Mouse (Mus musculus) kidney, postnatal 14 days (tissue): ENCODE results near the gene Enox2.
A peak's percentile ranks its signal among the peaks of the same experiment; 100 is the strongest.
"Not testable (repeated sequence)": the region's sequence is repeated elsewhere in the genome, so short reads cannot be mapped to it uniquely, and the experiment has no call there.

Experiments
- DNase-seq: peaks from one replicate; pipeline ENCODE4 v3.0.0; 2022; ENCODE audit warnings: mixed read lengths

The Enox2 gene

DNA sequence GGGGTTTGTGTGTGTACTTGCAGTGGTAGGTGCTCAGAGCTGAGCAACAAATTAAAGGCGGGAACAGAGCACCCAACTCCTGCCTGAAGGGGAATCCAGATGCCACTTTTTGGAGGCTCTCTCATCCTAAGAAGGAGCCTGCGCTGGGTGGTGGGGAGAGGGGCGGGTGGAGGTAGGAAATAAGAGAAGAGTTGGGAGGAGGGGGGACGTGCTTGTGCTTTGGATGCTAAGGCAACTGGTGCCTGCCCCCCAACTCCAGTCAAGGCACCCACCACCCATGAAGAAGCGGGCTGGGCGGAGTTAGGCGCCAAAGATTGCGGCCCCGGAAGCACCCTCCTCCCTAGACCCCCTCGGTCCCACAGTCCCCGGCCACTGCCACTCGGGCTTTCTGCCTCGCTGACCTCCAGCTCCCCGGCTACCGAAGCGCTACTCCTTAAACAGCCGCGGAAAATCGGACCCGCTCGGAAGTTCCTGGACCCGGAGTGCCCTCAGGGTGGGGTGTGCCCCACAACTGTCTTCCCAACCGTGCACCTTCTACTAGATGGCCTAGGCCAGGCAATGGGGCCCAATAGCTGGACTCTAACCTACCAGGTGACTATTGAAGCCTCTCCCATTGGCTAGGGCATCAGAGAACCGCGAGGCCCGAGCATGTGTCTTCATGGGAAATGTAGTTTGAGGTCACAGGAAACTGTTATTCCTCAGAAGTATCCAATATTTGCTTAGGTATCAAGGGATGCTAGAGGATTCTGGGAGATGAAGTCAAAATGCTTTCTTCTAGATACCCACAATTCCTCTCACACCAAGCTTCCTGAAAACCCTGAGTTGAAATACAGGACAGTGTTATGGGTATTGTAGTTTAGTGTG is at the start of gene Enox2:
Enox2 (minus strand) TSS at position 560 of the 864 bp plus-strand sequence.
- peak; percentile 89 for DNase-seq

DNA sequence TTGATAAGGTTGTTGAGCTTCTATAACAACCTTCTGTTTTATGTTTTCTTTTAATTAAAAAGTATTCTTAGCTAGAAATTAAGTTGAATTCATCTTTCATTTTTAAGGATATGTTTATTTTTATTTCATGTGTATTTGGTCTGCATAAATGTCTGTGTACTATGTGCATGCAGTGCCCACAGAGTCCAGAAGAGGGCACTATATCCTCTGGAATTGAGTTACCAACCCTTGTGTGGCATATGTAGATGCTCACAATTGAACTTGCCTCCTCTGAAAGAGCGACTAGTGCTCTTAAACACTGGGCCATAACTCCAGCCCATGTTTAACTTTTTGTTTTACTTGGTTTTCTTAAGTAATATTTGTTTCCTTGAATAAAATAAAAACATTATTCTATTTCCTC is 21.4 kb upstream of the Enox2 start:
- DNase-seq, result no peak

DNA sequence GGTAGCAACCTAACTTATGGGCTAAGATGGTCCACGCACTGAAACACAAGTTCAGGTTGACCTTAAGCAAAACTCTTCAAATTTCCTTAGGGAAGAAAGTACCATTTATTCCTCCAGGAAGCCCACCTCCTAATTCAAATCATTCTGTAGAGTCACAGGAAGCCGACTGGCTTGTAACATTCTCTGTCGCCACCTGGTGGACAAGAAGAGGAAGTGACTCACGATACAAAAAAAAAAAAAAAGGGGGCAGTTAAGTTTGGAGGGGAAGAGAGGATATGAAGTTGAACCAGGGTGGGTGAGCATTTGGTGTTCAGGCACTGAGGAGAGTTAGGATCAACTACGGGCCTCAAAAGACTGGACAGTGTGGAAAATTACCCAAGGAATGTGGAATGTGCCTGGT is 18.6 kb upstream of the Enox2 start:
- peak; percentile 12 for DNase-seq

DNA sequence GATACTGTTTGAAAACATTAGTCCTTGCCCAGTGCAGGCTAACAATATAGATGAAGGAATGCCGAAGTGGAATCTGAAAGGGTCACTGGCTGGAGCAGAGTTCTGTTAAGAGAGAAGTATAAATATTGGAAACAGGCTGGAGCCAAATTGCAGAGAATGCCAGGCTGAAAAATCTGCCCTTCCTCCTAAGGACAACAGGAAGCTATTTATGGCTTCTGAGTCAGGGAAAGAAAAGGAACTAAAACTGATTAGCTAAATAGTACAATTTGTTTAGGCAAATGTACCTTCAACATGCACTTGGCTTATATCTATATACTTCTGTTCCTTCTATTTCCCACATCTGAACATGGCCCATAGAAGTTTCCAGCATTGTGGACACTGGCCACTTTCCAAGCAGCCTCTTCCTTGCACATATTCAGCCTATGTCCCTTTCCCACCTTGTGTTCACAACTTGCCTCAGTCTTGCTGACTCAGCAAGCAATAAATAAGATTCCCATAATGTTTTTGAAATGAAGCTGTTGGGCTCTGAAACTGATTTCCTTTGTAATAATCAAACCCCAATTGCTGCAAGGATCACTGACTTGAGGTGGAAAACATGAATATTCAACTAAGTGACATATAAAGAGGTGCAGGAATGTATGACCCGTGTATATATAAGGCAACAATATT is 8.0 kb downstream of the Enox2 start:
- DNase-seq, result no peak

DNA sequence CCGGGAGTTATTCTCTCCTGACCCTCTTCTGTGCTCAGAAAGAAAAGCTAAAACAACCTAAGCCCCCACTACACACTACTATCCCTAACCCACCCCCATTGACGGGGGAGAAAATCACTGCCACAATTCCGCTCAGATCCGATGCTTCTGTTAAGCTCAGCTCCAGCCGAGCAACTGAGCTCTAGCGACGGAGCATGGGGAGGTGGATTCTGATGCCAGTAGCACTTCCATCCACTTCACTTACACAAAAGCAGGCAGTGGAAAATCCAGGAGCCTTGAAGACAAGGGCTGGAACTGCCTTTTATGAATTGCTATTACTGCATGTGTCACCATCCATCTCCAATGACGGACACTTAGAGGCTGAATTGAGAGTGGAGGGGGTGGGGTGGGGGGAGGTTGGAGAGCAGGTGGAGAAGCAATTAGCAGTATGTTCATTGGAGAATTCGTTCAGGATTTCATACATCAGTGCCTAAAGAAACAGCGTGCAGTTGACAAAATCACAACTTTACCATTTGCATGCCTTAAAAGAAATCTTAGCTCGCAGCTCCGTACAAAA is 14.5 kb downstream of the Enox2 start:
- DNase-seq, result no peak

DNA sequence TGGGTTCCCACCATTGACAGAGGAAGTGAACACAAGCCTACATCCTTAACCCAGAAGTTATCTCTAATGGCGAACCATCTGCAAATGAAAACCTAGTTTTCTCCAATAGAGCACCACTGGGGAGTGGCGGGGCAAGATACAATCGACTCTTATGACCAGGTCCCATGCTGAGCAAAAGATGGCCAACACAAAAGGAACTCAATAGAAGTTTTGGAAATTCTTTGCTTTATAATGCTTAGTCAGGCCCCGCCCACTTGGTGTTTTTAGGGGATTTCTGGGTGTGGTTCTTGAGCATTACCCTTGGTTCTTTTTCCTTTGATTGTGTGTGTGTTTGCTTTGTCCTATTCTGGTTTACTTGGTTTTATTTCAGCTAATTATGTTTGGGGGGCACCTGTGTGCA is 37.2 kb downstream of the Enox2 start:
- DNase-seq, result no peak

DNA sequence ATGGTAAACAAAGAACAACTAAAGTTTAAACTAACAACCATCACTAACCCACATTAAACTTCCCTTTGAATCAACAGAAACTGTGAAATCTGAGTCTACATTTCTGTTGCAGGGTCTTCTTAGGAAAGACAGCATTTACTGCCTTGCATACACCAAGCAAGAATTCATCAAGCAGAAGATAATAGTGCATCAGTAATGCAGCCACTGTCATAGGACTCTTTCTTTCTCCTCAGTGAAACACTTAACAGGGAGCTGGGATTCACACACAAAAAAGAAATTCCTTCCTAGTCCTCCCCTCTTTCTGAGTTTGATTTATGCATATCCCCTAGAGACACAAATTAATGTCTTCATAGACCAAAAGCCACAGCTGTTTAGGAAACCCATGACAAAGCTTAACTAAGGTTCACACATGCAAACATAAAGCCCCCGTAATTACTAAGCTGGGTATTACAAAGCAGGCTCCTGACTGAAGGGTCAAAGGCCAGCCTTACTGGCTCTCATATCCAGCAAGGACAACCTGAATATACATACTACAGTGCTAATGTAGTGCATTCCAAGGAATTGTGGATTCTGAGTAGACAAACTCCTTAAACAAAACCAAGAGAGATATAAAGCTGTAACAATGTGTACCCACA is 62.1 kb downstream of the Enox2 start:
- DNase-seq, result no peak

DNA sequence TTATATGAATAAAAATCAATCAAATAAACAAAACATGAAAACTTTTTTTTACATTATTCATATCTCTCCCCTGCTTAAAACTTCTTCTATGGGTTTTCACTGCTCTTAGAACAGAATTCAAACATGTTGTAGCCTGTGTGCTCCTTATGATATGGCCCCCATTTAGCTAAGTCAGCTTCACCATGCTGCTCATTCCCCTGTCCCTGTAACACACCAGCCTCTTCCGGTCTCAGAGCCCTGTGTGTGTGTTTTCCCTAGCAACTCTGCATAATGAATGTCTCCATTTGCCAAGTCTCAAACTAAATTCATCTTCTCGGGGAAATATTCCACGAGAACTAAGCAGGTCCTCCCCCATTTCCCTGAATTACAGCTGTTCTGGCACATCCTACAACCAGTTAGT is 71.6 kb downstream of the Enox2 start:
- no peak for DNase-seq

DNA sequence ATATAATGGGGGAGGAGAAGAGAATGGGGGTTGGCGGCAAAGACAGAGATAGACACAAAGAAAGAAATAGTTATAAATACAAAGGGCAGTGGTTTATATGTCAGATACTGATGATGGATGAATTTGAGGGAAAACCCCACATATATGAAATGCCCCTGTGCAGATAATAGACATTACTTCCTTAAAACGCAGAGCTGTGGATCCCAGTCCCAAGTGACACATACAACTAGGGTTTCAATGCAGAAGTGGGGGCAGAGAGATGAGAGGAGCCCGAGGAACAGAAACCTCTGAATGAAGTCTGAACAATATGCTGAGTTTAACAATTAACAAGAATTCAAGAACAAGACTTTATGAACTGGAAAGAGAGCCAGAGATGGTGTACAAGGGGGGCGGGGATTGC is 91.7 kb downstream of the Enox2 start:
- DNase-seq, result no peak

DNA sequence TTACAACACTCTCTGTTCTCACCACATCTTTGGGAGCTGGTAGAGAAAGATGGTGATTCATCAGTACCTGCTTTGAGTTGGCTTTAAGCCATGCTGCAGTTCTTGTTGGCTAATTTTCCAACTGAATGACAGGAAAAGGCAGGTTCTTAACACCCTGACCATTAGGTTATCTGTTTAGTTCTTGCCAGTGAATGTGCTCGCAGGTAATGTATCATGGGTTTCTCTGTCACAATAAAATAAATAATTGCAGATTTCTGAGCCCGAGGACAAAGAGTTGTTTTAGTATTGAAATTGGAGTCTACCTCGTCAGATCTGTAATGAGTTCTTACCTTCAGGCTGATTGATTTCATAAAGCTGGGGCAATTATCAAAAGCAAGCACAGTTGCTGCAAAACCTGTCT is 106.9 kb downstream of the Enox2 start:
- DNase-seq, result no peak

DNA sequence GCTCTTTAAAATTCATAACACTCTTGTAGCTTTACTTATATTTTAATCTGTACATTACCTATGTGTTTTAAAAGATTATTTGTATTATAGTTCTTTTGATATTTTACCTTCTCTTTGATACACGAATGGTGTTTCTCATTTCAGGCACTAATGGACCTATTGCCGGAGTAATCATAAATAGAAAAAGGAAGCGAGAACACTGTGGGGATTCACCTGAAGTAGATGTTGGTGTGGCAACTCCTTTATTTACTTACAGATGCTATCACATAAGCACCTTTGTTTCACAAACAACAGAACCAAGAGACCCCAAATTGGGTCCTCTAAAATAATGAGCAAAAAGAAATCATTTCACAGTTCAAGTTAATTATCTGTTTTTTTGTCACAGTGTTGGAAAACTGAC is 109.4 kb downstream of the Enox2 start:
- DNase-seq, result no peak

DNA sequence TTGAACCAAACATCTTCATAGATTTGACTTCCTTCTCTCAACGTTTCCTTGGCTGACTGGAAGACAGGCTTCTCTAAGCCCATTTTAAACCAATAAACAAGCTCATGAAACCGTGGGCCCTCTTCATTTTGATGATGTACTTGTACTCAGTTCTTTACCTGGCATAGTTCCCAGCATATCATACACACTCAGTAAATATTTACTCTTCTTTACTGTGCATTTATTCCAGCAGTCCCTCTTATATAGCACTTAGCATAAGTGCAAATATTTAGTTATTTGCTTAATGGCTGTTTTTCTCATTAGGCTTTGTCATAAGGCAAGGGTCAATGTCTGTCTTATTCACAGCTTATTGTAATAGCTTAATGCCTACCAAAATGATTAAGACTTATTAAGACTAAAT is 133.8 kb downstream of the Enox2 start:
- DNase-seq, result no peak

DNA sequence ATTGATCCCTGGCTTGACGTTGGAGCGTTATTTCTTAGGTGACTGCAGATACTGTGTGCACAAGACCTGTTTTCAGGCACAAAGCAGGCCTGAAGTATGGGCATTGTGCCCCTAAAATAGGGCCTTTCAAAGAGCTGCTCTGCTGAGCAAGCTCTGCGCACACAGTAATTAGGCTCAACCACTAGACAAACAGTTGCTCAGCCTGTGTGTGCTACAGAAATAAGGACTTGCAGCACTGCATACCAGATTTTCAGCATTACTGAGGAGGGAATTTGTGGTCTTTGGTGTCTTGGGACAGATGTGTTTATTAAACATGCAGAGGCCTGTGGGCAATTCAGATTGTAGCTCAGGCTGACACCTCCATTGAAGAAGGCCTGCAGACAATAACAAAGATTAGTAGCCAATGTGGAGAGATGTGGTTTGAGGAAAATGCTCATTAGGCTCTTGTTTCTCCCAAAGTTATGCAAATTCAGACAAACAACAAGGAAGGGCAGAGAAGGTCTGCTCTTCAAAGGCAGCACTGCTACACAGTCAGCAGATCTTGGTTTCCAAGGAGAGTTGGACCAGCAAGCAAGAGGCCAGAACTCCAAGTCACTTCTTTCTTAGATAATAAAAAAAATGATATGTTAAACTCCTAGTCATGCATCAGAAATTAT is 163.2 kb downstream of the Enox2 start:
- no peak for DNase-seq

DNA sequence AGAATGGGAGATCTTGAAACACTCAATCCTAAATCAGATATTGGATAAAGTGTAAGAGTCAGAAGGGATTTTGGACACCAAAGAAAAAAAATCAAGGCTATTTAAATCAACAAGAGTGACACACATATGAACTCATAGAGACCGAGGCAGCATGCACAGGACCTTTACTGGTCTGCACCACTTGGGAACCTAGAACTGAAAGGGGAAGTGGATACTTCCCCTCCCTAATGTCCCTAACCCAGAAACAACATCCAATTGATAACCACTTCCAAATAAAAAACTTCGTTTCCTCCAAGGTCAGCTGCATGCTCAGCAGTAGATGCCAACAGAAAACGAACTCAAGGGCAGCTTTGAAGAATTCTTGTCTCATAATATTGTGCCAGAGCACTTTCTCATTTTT is 171.6 kb downstream of the Enox2 start:
- no peak for DNase-seq

DNA sequence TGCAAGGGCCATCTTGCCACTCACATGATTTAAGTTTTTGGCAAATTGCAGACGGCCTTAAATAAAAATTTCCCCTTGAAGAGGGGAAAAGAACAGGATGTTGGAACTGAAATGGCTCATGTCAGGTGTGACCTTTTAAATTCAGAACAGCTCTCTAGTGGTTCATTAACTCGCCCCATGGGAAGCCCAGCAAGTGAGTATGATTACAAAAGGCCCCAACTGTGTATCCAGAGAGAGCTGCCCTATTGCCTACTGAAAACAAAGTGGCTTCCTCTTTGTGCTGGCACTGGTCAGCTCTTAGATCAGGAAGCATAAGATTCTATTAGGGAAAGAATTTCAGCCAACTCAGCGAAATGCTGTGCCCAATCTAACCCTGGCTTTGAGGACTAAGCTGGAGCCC is 175.6 kb downstream of the Enox2 start:
- peak; percentile 2 for DNase-seq

DNA sequence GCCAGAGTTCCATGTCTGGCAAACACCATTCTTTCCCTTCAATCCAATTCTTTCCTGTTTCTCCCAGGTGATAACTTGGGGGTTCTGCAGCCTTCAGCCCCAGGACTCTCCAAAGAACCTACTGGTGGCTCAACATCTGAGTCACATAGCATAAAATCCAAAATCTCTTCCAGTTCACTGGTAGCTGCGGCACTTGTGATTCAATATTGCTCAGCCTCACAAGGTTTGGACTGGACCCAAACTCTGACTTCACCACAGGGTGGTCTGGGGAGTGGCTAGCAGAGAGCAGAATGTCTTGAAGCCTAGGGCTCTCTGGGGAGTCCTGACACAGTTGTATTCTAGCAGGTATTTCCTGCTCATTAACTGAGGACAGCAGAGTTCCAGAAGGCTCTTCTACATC is 187.5 kb downstream of the Enox2 start:
- DNase-seq, result not testable (repeated sequence)

DNA sequence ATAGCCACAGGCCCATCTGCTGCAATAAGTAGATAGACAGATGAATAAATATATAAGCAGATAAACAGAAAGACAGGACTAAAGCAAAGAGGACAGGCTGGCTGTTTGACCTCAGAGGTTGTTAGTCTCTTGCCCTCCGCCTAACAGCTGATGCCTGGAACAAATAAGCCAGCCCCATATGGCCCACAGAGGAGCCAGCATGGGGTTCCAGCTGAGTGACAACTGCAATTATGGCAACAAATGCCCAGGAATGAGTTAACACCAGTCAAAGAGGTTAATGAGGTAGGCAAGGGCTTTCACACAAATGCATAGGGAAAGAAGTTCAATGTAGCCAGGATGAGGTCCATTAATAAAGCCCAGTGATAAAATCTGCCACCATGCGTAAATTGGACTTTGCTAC is 191.8 kb downstream of the Enox2 start:
- DNase-seq, result no peak

DNA sequence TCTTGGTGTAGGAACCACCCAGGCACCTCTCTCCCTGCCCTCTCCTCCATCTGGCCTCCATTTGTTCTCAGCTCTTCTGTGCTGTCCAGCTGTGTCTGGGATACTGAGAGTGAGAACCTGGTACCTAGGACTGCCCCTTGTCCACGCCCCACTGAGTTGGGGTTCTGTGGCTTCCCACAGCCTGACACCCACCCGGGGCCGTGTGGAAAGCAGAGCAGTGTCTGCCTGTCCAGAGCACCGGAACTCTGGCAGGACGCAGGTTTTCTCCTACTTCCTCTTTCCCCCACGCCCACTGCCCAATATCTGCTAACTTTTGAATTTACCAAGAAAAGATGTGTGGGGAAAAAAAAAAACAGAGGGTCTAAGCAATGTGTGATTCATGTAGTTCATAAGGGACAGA is 213.0 kb downstream of the Enox2 start:
- no peak for DNase-seq

DNA sequence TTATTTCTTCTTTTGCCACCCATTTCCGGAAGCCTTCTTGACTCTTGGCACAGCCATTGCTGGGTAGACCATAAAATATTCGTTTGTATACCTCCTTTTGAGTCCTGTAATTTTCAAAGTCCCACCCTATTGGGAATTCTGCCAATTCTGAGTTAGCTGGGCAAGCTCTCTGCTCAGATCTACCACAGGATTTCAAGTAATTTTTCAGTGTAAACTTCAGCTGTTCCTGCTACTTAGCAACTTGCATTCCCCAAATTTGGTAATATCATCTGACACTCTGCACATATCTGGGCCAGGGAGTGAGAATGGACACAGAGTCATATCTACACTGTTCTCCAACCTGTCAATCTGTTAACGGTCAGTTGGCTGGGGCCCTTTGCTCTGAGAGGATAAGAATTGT is 214.5 kb downstream of the Enox2 start:
- peak; percentile 1 for DNase-seq

DNA sequence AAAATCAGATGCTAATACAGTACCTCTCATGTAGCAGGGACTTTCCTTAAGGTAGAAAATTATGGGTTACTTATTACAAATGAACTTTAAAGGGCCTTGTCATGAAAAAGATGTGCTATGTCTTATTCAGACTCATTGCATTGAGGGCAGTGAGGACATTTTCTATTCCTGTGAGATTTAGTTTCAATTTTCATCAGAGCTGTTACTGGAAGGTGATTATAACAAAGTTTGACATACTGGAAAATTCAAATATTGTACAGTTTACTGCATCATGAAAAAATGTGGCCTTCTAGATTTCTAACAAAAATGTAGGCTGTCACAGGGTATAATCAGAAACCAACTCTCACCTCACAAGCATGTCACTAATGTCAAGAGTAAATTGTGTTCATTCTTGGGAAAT is 242.9 kb downstream of the Enox2 start:
- no peak for DNase-seq

DNA sequence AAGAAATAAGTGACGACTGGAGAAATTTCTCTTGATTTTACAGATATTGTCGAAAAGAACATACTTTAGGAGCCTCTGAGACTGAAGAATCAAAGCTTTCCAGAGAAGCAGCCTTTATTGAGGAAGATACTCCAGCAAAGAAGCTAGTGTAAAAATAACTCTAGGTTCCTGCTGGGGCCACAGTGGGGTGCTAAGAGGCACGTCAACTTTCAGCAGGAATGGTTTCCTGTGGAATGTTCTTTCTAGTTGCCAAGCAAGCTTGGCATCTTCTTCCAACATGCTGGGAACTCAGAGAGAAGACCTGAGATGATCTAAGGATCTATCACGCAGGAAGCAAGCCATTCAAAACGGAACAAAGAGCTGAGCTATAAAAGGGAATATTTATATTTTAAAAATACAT is 278.3 kb downstream of the Enox2 start:
- no peak for DNase-seq

DNA sequence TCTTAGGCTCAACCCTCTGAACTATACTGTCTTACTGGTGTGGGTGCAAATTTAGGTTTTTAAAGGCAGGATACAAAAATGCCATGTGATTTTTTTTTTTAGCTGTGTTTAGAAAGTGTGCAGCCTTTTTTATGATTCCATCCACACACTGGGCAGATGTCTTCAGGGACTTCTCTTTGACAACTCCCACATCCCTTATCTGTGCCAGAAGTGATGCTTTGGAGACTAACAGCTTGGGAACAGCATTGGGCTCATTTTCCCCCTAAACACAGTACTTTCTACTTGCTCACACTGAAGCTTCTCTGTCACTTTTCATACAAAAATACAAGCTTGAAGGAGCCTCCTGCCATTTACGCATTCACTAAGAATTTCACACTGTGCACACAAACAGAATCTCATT is 282.4 kb downstream of the Enox2 start:
- DNase-seq, result no peak

DNA sequence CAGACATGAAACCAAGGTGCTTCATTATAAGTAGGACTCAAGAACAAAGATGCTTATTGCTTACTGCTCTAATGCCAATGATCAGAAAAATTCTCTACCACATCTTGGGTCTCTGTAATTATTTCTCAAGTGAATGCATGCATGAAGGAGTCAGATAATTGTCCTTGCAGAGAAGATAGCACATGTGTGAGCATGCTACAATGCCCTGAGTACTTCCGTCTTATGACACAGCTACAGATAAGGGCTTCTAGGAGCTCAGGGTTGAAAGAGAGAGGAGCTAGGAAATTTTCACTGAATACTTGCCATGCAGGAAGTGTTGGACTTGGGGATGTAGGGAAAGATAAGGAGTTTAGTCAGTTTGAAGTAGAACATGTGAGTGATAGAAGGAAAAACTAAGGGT is 285.2 kb downstream of the Enox2 start:
- no peak for DNase-seq
